Mouse (Mus musculus) v-Abl transformed pro-B cells (cell line): ENCODE results near the gene Zdhhc21.

Source experiments
- in situ Hi-C, 2 experiments: fragments of 400-800 bp; cut with MboI; formaldehyde crosslinking; loops; one replicate each; pipeline ENCODE4 v1.15.1; 2025; ENCODE audit not compliant: unreplicated experiment in 2 of 2

The Zdhhc21 gene

DNA sequence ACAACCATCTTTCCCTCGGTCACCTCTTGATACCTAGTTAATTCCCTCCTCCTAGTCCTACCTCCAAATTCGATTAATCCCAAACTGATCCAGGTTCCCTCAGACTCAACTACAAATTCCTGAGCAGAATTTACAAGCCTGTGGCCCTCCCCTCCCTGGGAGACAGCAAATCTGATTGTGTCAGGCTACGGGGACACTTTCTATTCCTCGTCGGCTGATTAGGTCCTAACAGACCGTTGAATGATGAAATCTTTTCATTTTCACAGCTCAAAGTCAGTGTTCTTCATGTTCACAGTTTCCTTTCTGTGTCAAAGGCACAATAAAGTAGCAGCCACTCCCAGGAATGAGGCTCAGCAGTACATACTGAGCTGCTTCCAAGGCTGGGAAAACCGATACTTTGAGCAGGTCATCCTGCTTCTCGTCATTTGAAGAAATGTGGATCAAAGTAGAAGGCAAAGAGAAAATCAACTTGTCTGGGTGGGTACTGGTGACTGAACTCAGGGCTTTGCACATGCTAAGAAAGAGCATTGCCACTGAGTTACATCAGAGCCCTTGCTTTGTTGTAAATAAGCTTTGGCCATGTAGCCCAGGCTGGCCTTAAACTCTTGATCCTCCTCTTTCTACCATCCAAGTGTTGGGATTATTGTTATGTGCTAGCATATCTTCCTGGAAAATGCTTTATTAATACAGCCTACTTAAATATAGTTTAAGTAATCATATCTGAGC, 5.4 kb upstream of the Zdhhc21 start:
- in situ Hi-C loops: no loop called here

DNA sequence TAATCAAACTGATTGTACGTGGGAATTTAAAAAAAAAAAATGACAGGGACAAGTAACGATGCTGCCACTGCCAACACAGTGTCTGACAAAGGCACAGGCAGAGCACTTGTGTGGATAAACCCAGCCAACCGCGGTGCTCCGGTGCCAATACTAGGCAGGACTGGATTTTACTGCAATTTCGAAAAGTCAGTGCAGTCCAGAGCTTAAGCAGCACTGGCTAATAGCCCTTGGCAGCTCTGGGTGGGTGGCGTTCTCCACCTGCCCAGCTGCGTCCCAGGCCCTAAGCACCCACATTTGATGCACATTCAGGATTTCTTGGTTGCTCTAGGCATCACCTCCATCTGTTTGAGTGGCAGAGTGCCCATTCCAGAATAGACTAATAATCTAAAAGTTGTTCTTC, 3.6 kb upstream of the Zdhhc21 start:
- in situ Hi-C loops: no loop called here

DNA sequence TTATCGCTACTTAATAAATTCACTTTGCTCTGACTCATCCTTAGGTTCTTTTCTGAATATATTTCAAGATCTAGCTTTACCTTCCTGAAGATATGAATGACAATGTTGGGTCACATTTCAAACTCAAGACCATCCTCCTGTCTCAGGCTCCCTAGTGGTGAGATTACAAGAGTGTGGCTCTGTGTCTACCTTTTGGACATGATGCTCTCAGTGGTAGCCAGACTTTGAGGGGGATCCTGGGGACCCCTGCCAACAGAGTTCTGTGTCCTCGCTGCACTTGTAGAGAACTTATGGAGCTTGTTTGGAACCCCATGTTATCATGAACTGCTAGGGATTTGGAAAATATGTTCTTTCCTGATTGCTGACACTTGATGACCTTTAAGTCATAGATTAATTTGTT, 1.7 kb upstream of the Zdhhc21 start:
- in situ Hi-C loops: no loop called here

DNA sequence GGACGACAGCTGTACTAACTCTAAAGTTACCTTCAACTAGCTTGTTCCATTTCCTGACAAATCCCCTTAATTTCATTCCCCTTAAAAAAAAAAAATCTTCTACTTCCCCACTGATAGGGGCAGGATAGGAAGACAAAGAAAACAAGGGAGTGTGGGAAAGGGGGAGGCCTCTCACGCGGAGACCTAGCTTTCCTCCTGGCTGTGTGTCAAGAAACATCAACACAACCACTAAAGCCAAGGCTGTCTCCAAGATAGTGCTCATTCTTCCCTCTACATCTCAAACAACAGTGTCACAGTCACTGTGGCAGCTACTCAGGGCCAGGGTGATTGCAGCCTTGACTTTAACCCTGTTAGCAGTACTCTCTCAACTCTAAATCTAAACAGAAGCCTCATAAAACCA, 808 bp upstream of the Zdhhc21 start:
- in situ Hi-C loops: no loop called here

DNA sequence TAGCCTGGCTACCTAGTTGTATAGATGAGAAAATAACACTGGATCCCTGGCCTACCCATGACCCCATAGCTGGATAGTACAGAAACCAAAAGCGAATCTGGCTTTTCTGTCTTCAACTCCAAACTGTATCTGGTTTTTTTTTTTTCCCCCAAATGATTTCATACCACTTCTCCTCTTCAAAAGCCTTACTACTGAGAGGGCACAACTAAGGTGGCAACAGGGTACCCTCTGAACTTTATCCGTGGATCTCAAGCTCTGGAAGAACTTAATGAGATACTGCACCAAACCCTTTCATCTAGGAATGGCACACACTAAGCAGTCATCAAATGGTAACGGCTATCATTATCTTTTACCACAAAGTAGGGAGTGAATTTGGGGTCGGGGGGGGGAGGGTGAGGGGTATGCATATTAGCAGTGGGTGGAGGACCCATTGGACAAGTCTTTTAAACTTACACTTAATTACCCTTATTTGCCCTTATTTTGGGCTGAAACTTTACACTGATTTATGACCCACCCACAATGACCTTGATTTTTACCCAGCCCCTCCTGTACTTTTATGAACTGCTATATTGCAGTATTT, 1.2 kb downstream of the Zdhhc21 start:
- in situ Hi-C loops: no loop called here

DNA sequence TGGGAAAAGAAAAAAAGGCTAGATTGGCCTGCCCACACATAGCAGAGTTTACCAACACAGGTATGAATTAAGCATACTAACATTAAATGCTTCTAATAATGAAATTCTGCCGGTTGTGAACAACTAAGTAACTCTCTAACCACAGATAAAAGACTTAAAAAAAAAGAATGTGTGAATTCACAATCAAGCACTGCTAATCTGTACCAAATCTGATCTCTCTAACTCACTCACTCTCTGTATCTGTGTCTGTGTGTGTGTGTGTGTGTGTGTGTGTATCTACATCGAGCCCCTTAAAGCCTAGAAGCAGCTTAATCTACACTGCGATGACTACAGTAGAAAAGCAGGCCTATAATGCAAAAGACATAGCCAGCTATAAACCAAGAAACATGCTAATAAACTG, 2.8 kb downstream of the Zdhhc21 start:
- in situ Hi-C loops: no loop called here

DNA sequence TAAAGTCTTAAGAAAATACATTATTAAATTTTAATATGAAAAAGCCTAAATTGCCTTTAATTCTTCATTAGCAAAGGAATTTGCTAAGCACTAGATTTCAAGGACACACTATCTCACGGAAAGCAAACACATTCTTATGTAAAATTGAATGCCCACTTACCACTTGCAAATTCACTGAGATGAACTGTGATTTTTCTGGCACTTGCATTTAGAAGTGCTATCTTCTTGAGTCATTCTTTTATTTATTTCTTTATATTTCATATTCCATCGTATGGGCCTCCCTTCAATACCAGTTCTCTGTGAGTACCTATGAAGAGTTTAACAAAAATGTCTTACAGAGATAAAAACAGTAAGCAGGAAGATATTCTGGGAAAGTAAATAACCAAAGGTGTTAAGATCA, 5.9 kb downstream of the Zdhhc21 start:
- in situ Hi-C loops: no loop called here

DNA sequence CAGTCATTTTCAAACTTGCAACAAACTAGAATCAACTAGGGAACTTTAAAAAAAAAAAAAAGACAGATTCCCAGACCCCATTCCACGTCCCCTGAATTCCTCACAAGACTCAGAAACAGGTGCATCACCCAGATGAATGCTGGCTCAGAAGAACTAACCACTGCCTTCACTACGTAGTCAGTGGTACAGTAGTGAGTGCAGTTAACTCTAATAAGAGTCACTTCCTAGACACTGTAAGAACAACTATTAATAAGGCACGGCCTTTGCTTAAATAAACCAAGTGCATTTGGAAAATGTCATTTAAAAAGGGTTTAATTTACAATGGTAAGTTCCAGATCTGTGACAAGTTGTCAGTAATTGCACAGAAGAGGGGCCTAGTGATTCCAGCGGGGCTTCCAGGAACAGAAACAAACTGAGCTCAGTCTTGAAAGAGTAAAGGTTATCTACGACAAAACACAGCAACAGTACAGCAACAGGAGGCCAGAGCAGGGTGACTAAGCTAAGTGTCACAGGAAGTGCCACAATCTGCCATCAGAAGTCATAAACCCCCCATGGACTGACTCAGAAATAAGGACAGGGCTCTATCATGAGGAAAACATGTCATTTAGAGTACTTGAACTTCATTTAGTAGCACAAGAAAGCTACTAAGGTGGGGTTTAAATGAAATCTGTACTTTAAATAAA, 11.1 kb downstream of the Zdhhc21 start:
- in situ Hi-C loops: loop anchor here in 1 of 2 experiments (25.0 kb wide), 1 partner anchor 1286 kb away; no protein-coding TSS in a partner anchor

DNA sequence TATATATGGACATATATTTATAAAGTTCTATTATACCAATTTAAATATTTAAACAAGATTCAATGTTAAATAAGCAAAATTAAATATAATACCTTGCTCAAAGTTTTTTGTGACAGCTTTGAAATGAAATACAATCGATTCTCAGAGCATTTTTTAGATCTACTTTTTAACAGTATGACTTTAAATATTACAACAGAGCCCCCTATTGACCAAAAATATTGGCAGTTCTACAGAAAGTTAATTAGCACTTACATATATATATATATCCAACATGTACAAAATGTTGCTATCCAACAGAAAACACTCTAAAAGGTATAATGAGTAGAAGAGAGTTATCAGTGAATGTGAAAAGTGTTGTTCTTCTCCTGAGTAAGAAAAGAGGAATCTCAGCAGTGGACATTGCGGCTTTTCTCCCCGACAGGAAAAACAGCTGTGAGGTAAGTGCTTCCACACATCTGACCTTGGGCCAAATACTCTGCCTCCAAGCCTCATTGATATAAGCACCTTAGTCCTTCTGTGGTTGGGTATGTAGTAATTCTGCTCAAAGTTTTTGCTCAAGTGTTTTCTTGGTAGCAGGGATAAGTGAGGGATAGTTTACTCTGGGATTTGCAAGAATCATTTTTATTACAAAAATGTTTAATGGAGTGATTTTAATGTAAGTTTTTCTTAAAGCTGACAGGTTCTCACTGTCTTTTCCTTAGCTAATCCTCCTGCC, 22.1 kb downstream of the Zdhhc21 start:
- in situ Hi-C loops: loop anchor here (10.0 to 25.0 kb wide), 3 partner anchors 193 to 1275 kb away; no protein-coding TSS in a partner anchor

DNA sequence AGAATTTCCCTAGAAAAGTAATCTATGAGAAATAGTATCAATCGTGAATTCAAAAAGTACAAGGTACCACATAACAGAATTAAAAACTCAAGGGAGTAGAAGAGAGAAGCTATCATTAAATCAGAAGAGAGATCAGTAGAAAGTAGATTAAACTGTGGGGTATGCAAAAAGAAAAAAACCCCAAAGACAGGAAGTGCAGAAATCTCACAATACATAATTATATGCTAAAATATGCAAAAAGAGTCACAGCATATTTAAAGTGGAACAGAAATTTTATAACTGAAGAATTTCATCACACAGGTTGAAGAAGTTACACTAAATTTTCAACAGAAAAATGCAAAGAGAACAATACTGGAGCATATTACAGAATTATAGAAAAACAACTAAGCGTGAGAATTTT, 28.6 kb downstream of the Zdhhc21 start:
- in situ Hi-C loops: loop anchor here (10.0 to 25.0 kb wide), 3 partner anchors 186 to 1269 kb away; no protein-coding TSS in a partner anchor

DNA sequence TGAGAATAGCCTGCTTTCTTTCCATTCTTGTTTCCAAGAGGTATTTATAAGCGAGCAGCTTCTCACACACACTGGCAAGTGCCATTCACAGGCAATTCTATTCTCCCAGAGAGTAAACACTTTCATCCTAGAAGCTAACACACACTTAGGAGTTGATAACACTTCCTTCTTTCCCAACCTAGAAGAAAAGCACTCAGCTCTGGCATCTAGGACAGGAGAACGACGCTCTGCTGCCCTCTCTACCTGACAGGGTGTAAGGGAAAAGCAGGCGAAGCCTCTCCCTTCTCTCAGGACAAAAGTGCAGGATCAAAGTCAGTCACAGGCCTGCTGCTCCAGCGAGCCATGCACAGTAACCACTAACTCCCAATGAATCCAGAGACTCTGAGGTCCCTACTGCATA, 30.3 kb downstream of the Zdhhc21 start:
- in situ Hi-C loops: loop anchor here in 1 of 2 experiments (25.0 kb wide), 1 partner anchor 1267 kb away; no protein-coding TSS in a partner anchor

DNA sequence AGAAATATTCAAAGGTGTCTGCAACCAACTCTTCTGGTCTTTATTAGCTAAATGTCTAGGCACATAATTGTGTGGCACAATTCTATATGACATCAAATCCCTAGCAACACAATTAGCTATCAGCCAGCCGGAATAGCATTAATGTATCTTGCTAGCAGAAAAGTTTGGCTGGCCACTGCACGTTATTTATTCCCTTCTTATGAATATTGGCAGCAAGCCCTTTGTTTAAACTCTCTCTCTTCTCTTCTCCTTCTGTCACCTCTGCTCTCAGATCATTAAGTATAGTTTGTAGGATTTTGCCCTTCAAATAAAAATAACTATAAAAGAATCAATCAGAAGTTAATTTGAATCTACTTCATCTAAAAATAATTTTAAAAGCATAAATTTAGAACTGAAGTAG, 32.8 kb downstream of the Zdhhc21 start:
- in situ Hi-C loops: loop anchor here in 1 of 2 experiments (25.0 kb wide), 1 partner anchor 1265 kb away; no protein-coding TSS in a partner anchor

DNA sequence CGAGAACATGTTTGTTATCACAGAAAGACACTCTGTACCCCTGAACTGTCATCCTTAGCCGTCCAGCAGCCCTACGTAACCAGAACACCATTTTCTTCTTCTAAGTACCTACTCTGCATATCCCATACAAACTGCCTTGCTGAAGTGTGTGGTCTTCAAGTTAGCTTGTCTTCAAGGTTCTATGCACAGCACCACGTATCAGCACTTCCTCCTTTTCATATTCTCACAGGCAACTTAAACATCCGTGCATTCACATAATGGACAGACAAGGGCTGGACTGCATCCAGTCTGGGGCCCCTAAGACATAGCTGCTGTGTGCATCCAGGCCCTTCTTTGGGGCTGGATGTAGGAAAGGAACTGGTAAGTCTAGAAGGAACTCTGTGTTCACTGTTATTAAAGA, 41.9 kb downstream of the Zdhhc21 start:
- in situ Hi-C loops: no loop called here

DNA sequence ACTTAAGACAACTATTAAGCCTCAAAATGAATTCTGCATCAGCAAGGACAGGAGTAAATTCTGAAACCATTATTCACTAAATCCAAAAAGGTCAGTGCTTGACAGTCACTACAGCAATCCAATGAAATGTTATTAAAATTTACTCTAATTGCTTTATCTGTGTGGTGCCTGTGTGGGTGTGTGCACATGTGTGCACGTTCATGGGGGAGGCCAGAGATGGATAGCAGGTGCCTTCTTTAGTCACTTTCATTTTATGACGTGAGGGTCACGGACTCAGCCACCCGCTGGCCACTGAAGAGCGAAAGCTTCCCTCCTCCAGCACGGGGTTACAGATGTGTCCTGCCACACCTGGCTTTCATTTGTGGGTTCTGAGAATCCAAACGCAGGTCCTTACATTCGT, 43.4 kb downstream of the Zdhhc21 start:
- in situ Hi-C loops: no loop called here

DNA sequence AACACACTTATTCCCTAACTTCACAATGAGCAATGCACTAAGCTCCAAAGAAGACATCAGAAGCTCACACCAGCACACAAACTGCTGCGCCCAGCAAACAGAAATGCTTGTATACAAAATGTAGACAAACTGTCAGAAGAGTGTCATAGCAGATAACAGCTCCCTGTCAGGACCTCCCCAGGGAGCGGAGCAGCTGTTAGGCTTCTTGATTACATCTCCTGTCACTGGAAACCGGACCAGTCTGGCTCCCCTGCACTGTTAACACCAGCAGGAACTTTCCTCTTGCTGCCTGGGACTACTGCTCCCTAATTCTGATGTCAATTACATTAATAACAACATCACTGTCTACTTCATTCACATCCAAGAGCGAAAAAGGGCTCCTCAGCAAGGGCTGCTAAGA, 44.5 kb downstream of the Zdhhc21 start:
- in situ Hi-C loops: no loop called here

DNA sequence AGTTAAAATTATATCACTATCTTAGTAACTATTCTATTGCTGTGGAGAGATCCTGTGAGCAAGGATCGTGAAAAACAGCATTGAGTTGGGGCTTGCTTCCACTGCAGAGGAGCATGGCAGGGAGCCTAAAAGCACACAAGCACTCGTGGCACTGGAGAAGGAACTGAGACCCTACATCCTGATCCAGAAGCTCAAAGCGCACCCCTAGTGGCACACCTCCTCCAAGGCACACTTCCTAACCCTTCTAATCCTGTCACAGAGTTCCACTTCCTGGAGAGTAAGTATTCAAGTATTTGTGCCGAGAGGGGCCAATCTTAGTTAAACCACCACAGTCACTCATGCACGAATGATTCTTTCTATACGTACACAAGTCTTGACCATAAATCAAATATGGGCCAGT, 46.4 kb downstream of the Zdhhc21 start:
- in situ Hi-C loops: no loop called here

DNA sequence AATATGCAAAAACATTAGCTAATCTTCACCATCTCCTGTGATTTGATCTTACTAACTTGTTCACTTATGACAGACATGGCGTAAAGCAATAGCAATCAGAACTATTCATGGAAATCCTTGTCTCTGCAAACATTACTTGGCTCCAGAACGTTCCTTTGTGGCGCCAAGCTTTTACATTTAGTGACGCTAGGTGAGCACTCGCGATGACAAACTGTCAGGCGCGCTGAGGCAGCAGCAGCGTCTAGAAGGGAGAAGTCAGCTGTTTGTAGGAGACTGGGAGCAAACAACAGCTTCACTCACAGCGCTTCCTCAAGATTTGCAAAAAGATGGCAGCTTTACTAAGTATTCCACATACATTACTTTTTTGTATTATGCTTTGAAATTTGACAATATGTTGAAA, 51.9 kb downstream of the Zdhhc21 start:
- in situ Hi-C loops: no loop called here

DNA sequence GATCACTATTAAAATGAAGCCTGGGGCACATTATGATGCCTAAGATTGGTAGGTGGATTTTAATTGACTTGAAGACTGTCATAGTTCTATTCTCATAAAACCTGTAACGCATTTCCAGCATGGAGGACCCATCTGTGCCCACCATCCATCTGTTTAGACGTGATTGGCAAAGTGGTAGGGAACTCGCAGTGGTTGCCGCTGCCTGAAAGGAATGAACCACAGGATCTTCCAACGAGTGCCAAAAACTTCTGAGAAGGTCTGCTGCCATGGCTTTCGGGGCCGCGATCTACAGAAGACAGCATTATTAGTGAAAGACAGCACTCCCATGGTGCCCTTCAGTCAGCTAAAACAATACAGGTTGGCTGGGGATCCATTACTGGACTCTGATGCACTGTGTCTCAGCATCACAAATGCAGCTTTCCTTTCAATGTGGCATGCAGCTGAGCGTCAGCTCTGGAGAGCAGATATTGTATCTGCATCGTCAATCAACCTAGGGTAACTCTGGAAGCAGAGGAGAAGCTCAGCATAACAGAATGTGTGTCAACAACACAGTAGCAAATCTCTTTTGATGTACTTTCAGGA, 53.5 kb downstream of the Zdhhc21 start:
- in situ Hi-C loops: no loop called here

DNA sequence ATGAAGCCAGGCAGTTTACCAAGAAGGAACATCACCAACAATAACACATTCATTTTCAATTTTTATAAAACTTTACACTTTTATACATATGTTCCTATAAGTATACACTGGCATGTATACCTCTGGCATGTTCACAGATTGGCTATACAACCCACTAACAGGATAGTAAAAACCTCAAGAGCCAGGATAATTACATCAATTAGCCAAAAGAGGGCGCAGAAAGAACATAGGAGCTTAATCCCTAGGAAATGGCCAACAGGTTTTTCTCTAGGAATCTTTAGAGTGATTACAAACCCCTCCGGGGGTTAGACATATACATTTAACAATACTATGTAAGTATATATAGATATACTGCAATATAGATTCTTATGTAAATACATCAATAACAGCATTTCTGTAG, 55.7 kb downstream of the Zdhhc21 start:
- in situ Hi-C loops: no loop called here

DNA sequence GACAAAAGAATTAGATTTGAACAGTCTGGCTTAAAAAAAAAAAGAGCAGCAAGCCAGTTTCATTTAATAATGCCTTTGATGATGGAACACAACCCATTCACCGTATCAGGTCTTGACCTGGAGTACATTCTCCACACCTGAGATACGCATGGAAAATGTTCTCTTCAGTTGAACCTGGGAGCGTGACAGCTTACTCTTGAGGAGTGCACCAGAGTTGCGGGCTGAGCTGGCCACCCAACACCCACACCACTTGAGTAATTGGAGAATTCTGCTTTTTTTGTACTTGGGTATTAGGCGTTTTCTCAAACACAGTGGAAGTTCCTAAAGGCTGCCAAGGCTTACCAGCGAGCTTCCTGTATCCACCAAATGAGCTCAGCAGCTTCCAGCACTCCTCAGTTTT, 66.2 kb downstream of the Zdhhc21 start:
- in situ Hi-C loops: no loop called here
